Mouse (Mus musculus): Measurements from ENCODE around the gene Tnik.

DNA sequence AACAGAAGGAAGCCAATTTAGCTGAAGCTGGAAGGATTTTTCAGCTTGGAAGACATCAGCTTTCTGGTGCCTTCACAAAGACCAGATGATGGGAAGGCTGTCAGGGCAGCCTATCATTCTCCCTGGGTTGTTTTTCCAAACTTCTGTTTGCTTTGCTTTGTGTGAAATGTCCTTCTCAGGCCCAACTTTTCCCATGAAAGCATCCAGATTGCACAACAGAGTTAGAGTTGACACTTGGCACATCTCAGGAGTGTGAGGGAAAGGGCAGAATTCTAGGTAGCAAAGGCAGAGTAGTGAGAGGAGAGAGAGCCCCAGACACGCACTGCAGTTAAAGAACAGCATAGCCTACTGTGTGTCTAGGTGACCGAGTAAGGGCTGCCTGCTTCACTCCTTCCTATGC is 194.5 kb downstream of the Tnik start:
- TF ChIP-seq EP300 (IDR thresholded peaks at IDR 0.05; ENCODE audit: low read depth) (no peak), CTCF (IDR thresholded peaks at IDR 0.05; ENCODE audit: low read depth) (no peak)

All from heart, postnatal 0 days (tissue).